Mouse (Mus musculus) embryonic facial prominence, embryonic 11.5 days (tissue): ENCODE measurements around the gene Gpr180. TPM values are rescaled to one million over a fixed set of nuclear protein-coding genes. Genes with fewer than 3 reads are reported as not detected.
"Not testable (repeated sequence)": the region's sequence is repeated elsewhere in the genome, so short reads cannot be mapped to it uniquely, and the experiment has no call there.

Experiments used
- ATAC-seq: fragments of 200-750 bp; cut with Nextera tagmentation; replicated peaks from 2 replicates; pipeline ENCODE4 v1.8.0; 2017; ENCODE audit warnings: low read depth; ENCODE audit not compliant: insufficient number of reproducible peaks, low FRiP score, low TSS enrichment
- DNase-seq: peaks from one replicate; pipeline ENCODE4 v3.0.0-alpha.2; 2015; ENCODE audit warnings: low spot score
- H3K27ac ChIP-seq: fragments of 300-500 bp; sonication (generic); replicated peaks from 2 replicates; pipeline ENCODE4 v1.5.1; 2014; ENCODE audit warnings: mild to moderate bottlenecking, low read depth, low read length, control low read depth
- H3K27me3 ChIP-seq: fragments of 300-500 bp; sonication (generic); 2 replicates; pipeline ENCODE4 v1.6.1; 2014; ENCODE audit warnings: mild to moderate bottlenecking, low read length, moderate library complexity, mixed read lengths; ENCODE audit not compliant: control insufficient read depth, insufficient read depth
- H3K36me3 ChIP-seq: fragments of 300-500 bp; sonication (generic); replicated peaks from 2 replicates; pipeline ENCODE4 v1.6.1; 2014; ENCODE audit warnings: low read depth, mild to moderate bottlenecking, low read length, moderate library complexity, mixed read lengths; ENCODE audit not compliant: control insufficient read depth, insufficient read depth
- H3K4me1 ChIP-seq: fragments of 300-500 bp; sonication (generic); 2 replicates; pipeline ENCODE4 v1.6.1; 2014; ENCODE audit warnings: low read length, mixed read lengths; ENCODE audit not compliant: control insufficient read depth, insufficient read depth
- H3K4me2 ChIP-seq: fragments of 300-500 bp; sonication (generic); 2 replicates; pipeline ENCODE4 v1.6.1; 2014; ENCODE audit warnings: low read depth, mild to moderate bottlenecking, control low read depth, low read length, moderate library complexity
- H3K4me3 ChIP-seq: fragments of 300-500 bp; sonication (generic); 2 replicates; pipeline ENCODE4 v1.5.1; 2014; ENCODE audit warnings: low read depth, low read length, control low read depth
- H3K9ac ChIP-seq: fragments of 300-500 bp; sonication (generic); replicated peaks from 2 replicates; pipeline ENCODE4 v1.6.1; 2014; ENCODE audit warnings: mild to moderate bottlenecking, control low read depth, low read length
- H3K9me3 ChIP-seq: fragments of 300-500 bp; sonication (generic); replicated peaks from 2 replicates; pipeline ENCODE4 v1.6.1; 2016; ENCODE audit warnings: mild to moderate bottlenecking, low read length, inconsistent platforms, mixed read lengths; ENCODE audit not compliant: control insufficient read depth
- WGBS: fragments of 180-500 bp; shearing (Covaris S2); extraction: QIAGEN DNeasy Blood & Tissue Kit; methylation state at CpG from one replicate; pipeline ENCODE4 v1.1.7; 2014; 5-methylcytosine and 5-hydroxymethylcytosine counted together
- polyA plus RNA-seq: library from polyadenylated mRNA; unstranded; fragments of >200 nt; fragmentation: Nextera tagmentation; extraction: Ambion mirVana; gene quantifications from 2 replicates; pipeline ENCODE4 v1.2.1, GENCODE M21; 2014

Gpr180 gene
- polyA plus RNA-seq, 1 experiment from 2014 or later = 44.7 TPM

GRCm38 (mm10) chr14:118142283-118142682, 5.3 kb downstream of the Gpr180 start:
- Histone ChIP-seq H3K9me3 (no peaks in the 10 kb centered on the region), H3K4me3 (no peak overlapping the region), H3K27ac (no peak overlapping the region), H3K9ac (no peak overlapping the region), H3K4me1 (no peaks in the 10 kb centered on the region), H3K4me2 (no peak overlapping the region), H3K36me3 (no peaks in the 10 kb centered on the region; the same call in 1 of the 2 replicates), H3K27me3 (no peaks in the 10 kb centered on the region)
- ATAC-seq = no peak
- DNase-seq = no peak
- WGBS = 89% methylated on average over 5 of the region's 5 CpGs

GRCm38 (mm10) chr14:118148046-118148445, 11.1 kb downstream of the Gpr180 start:
- ATAC-seq (no peak), DNase-seq (no peak)
- Histone ChIP-seq H3K4me1 (no peaks in the 10 kb centered on the region), H3K9ac (no peak overlapping the region), H3K27ac (no peak overlapping the region), H3K4me3 (no peak overlapping the region), H3K9me3 (no peaks in the 10 kb centered on the region), H3K27me3 (no peaks in the 10 kb centered on the region), H3K4me2 (no peak overlapping the region), H3K36me3 (no peaks in the 10 kb centered on the region; the same call in 1 of the 2 replicates)
- WGBS = 93% methylated on average over 13 of the region's 13 CpGs

- Histone ChIP-seq H3K4me1 (no peaks in the 10 kb centered on the region), H3K4me3 (no peak overlapping the region), H3K36me3 (no peaks in the 10 kb centered on the region; the same call in 1 of the 2 replicates), H3K27me3 (no peaks in the 10 kb centered on the region), H3K4me2 (no peak overlapping the region), H3K9me3 (no peaks in the 10 kb centered on the region), H3K27ac (no peak overlapping the region), H3K9ac (no peak overlapping the region)
- DNase-seq = no peak
- ATAC-seq = no peak
- 71% methylated on average over 10 of the region's 10 CpGs for WGBS
Observed at GRCm38 (mm10) chr14:118148554-118148953, 11.6 kb downstream of the Gpr180 start.

- Histone ChIP-seq H3K9ac (no peak overlapping the region), H3K27ac (no peak overlapping the region), H3K4me2 (no peak overlapping the region), H3K4me3 (no peak overlapping the region), H3K36me3 (no peaks in the 10 kb centered on the region; the same call in 1 of the 2 replicates), H3K4me1 (no peaks in the 10 kb centered on the region), H3K9me3 (no peaks in the 10 kb centered on the region), H3K27me3 (no peaks in the 10 kb centered on the region)
- ATAC-seq = no peak
- 90% methylated on average over 26 of the region's 26 CpGs for WGBS
- no peak for DNase-seq
Observed at GRCm38 (mm10) chr14:118150656-118151551, 13.9 kb downstream of the Gpr180 start.

- DNase-seq (no peak), ATAC-seq (no peak)
- Histone ChIP-seq H3K4me2 (no peak overlapping the region), H3K4me1 (no peaks in the 10 kb centered on the region), H3K9me3 (no peaks in the 10 kb centered on the region), H3K4me3 (no peak overlapping the region), H3K9ac (no peak overlapping the region), H3K27me3 (no peaks in the 10 kb centered on the region), H3K27ac (no peak overlapping the region), H3K36me3 (no peaks in the 10 kb centered on the region; the same call in 1 of the 2 replicates)
- 79% methylated on average over 5 of the region's 5 CpGs for WGBS
Observed at GRCm38 (mm10) chr14:118151651-118152293, 14.8 kb downstream of the Gpr180 start.

GRCm38 (mm10) chr14:118152294-118152651, 15.3 kb downstream of the Gpr180 start:
- no peaks in the 10 kb centered on the region; the same call in 1 of the 2 replicates for H3K36me3 ChIP-seq

GRCm38 (mm10) chr14:118156056-118156455, 19.1 kb downstream of the Gpr180 start:
- DNase-seq, H3K27ac ChIP-seq, H3K9ac ChIP-seq, H3K27me3 ChIP-seq, H3K36me3 ChIP-seq, H3K4me2 ChIP-seq, H3K9me3 ChIP-seq, H3K4me3 ChIP-seq, ATAC-seq, H3K4me1 ChIP-seq: not testable (repeated sequence)
- WGBS = 97% methylated on average over 16 of the region's 16 CpGs

More at GRCm38 (mm10) chr14:118152294-118152651, 15.3 kb downstream of the Gpr180 start:
- DNase-seq (no peak), ATAC-seq (peak; percentile 70; the same call in 1 of the 2 replicates)
- no peak overlapping the region for H3K4me3 ChIP-seq
- 92% methylated on average over 8 of the region's 8 CpGs for WGBS
- no peak overlapping the region for H3K4me2 ChIP-seq
- no peak overlapping the region for H3K27ac ChIP-seq
- H3K9me3 ChIP-seq = no peaks in the 10 kb centered on the region
- no peak overlapping the region for H3K9ac ChIP-seq
- H3K4me1 ChIP-seq = no peaks in the 10 kb centered on the region
- H3K27me3 ChIP-seq = no peaks in the 10 kb centered on the region

- 86% methylated on average over 10 of the region's 10 CpGs for WGBS
- no peaks in the 10 kb centered on the region; the same call in none of the 2 replicates for H3K36me3 ChIP-seq
- ATAC-seq = no peak
Observed at GRCm38 (mm10) chr14:118156740-118157139, 19.8 kb downstream of the Gpr180 start.

More at GRCm38 (mm10) chr14:118156740-118157139, 19.8 kb downstream of the Gpr180 start:
- no peaks in the 10 kb centered on the region for H3K27me3 ChIP-seq
- H3K4me3 ChIP-seq = no peak overlapping the region
- H3K4me2 ChIP-seq = no peak overlapping the region
- no peak overlapping the region for H3K9ac ChIP-seq
- H3K4me1 ChIP-seq = no peaks in the 10 kb centered on the region
- DNase-seq = no peak
- no peak overlapping the region for H3K27ac ChIP-seq
- H3K9me3 ChIP-seq = no peaks in the 10 kb centered on the region
